Mouse (Mus musculus) kidney, embryonic 15.5 days (tissue): ENCODE measurements around the gene Acat1. TPM values are rescaled to one million over a fixed set of nuclear protein-coding genes. Genes with fewer than 3 reads are reported as not detected.

ENCODE experiments used
- ATAC-seq: fragments of 200-750 bp; cut with Nextera tagmentation; replicated peaks from 2 replicates; pipeline ENCODE4 v1.8.0; 2017; ENCODE audit warnings: moderate TSS enrichment; ENCODE audit not compliant: low FRiP score
- H3K27ac ChIP-seq: fragments of 300-500 bp; sonication (generic); 2 replicates; pipeline ENCODE4 v1.5.1; 2015; ENCODE audit warnings: mild to moderate bottlenecking, inconsistent platforms
- H3K27me3 ChIP-seq: fragments of 300-500 bp; sonication (generic); 2 replicates; pipeline ENCODE4 v1.6.1; 2015; ENCODE audit warnings: inconsistent platforms
- H3K36me3 ChIP-seq: fragments of 300-500 bp; sonication (generic); 2 replicates; pipeline ENCODE4 v1.6.1; 2015; ENCODE audit warnings: inconsistent platforms
- H3K4me1 ChIP-seq: fragments of 300-500 bp; sonication (generic); 2 replicates; pipeline ENCODE4 v1.6.1; 2015; ENCODE audit warnings: inconsistent platforms
- H3K4me2 ChIP-seq: fragments of 300-500 bp; sonication (generic); 2 replicates; pipeline ENCODE4 v1.6.1; 2015; ENCODE audit warnings: moderate library complexity, mild to moderate bottlenecking, inconsistent platforms
- H3K4me3 ChIP-seq: fragments of 300-500 bp; sonication (generic); replicated peaks from 2 replicates; pipeline ENCODE4 v1.5.1; 2015; ENCODE audit warnings: mild to moderate bottlenecking, inconsistent platforms
- H3K9ac ChIP-seq: fragments of 300-500 bp; sonication (generic); 2 replicates; pipeline ENCODE4 v1.6.1; 2015; ENCODE audit warnings: mild to moderate bottlenecking, inconsistent platforms
- H3K9me3 ChIP-seq: fragments of 300-500 bp; sonication (generic); replicated peaks from 2 replicates; pipeline ENCODE4 v1.6.1; 2016; ENCODE audit warnings: inconsistent platforms
- WGBS: fragments of 180-500 bp; shearing (Covaris S2); methylation state at CpG from one replicate; pipeline ENCODE4 v1.1.7; 2015; ENCODE audit warnings: mixed read lengths; 5-methylcytosine and 5-hydroxymethylcytosine counted together
- polyA plus RNA-seq: library from polyadenylated mRNA; unstranded; fragments of >200 nt; fragmentation: Nextera tagmentation; extraction: Ambion mirVana; gene quantifications from 2 replicates; pipeline ENCODE4 v1.2.1, GENCODE M21; 2015

Gene Acat1
- polyA plus RNA-seq, 1 experiment from 2014 or later = 115 TPM

DNA sequence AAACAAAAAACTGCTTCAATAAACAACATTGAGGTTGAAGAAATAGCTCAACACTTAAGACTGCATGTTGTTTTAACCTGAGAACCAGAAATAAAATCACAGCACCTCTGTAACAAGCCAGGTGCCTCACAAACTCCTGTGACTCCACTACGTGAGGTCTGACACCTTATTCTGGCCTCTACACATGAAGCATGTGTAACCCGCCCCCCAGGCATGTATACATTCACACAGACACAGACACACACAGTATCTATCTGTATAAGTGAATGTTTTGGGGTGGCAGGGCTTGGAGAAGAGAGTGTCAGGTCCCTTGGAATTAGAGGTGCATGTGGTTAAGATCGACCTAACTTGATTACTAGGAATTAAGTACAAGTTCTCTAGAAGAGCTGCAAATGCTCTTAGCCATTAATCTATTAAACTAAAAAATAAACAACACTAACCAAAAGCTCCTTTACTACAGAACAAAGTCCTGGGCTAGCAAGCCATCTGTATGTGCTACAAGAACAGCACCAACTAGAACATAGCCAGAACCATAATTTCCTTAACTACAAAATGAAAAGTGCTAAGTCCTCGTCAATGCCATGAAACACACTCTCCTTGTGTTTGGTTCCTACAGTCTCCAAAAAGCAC lies 13.1 kb downstream of the Acat1 start:
- Histone ChIP-seq H3K9ac (no peak overlapping the region), H3K9me3 (no peaks in the 10 kb centered on the region), H3K27me3 (no peaks in the 10 kb centered on the region), H3K36me3 (peaks cover 32% of the 10 kb centered on the region), H3K4me3 (no peak overlapping the region), H3K27ac (no peak overlapping the region), H3K4me1 (0 out of 2 replicates have a peak, but pooled peaks cover 2% of the 10 kb centered on the region), H3K4me2 (no peak overlapping the region)
- ATAC-seq = no peak
- 92% methylated on average over 4 of the region's 4 CpGs for WGBS

DNA sequence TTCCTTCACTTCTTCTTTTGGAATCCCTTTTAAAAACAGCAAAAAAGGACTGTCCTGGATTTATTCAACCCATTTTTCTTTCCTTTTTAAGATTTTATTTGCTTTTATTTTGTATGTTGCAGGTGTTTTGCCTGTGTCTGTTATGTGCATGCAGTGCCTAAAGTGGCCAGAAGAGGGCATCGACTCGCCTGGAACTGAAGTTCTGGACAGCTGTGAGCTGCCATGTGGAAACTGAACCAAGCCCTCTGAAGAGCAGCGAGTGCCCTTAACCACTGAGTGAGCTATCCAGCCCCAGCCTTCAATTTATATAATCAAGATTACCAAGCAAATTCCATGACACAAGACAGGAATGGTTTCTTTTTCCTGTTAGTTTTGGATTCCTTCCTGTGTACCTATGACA lies 15.4 kb downstream of the Acat1 start:
- Histone ChIP-seq H3K27ac (no peak overlapping the region), H3K9ac (no peak overlapping the region), H3K36me3 (peaks cover 46% of the 10 kb centered on the region), H3K27me3 (no peaks in the 10 kb centered on the region), H3K4me1 (0 out of 2 replicates have a peak, but pooled peaks cover 2% of the 10 kb centered on the region), H3K4me2 (no peak overlapping the region), H3K4me3 (no peak overlapping the region), H3K9me3 (no peaks in the 10 kb centered on the region)
- WGBS = 10% methylated on average over 3 of the region's 3 CpGs
- no peak for ATAC-seq

DNA sequence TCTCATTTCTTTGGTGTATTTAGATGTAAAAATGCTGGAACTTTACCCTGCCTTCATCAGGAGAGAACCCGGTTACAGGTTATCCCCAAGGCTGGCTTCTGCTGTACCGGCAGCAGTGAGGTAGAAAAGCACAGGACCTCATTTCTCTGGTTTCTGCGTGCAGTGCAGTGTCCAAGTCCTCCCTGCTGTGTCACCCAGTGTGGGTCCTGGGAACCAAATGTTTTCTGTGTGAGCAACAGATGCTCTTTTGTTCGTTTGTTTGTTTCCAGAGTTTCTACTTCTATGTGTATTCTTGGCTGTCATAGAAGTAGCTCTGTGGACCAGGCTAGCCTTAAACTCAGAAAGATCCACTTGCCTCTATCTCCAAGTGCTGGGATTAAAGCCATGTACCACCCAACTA lies 28.3 kb downstream of the Acat1 start:
- no peak overlapping the region for H3K4me2 ChIP-seq
- H3K27me3 ChIP-seq = no peaks in the 10 kb centered on the region
- WGBS = 92% methylated on average over 4 of the region's 4 CpGs
- H3K4me3 ChIP-seq = no peak overlapping the region
- H3K9ac ChIP-seq = no peak overlapping the region
- H3K36me3 ChIP-seq = peaks cover 87% of the 10 kb centered on the region
- H3K4me1 ChIP-seq = no peaks in the 10 kb centered on the region
- H3K27ac ChIP-seq = no peak overlapping the region
- H3K9me3 ChIP-seq = no peaks in the 10 kb centered on the region
- no peak for ATAC-seq

DNA sequence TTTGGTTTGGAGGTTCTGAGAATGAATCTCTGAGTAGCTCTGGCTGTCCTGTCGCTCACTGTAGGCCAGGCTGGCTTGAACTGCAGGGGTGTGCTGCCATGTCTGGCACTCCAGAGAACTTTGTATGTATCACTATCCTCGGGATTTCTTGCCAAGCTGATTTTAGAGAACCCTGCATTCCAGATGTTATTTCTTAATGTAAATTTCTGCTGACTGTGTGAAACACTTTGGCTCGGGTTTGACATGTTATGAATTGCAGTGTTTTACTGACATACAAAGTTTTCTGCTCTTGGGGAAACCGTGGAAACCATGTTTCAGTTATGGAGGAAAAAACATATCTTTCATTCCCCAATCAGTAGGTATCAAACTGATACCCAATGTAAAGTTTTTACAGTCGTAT lies 34.5 kb downstream of the Acat1 start:
- H3K27ac ChIP-seq = no peak overlapping the region
- no peaks in the 10 kb centered on the region for H3K4me1 ChIP-seq
- no peaks in the 10 kb centered on the region for H3K9me3 ChIP-seq
- peaks cover 74% of the 10 kb centered on the region for H3K36me3 ChIP-seq
- no peaks in the 10 kb centered on the region for H3K27me3 ChIP-seq
- H3K4me2 ChIP-seq = no peak overlapping the region
- ATAC-seq = no peak
- no peak overlapping the region for H3K9ac ChIP-seq
- no peak overlapping the region for H3K4me3 ChIP-seq
- 90% methylated on average over 5 of the region's 5 CpGs for WGBS

DNA sequence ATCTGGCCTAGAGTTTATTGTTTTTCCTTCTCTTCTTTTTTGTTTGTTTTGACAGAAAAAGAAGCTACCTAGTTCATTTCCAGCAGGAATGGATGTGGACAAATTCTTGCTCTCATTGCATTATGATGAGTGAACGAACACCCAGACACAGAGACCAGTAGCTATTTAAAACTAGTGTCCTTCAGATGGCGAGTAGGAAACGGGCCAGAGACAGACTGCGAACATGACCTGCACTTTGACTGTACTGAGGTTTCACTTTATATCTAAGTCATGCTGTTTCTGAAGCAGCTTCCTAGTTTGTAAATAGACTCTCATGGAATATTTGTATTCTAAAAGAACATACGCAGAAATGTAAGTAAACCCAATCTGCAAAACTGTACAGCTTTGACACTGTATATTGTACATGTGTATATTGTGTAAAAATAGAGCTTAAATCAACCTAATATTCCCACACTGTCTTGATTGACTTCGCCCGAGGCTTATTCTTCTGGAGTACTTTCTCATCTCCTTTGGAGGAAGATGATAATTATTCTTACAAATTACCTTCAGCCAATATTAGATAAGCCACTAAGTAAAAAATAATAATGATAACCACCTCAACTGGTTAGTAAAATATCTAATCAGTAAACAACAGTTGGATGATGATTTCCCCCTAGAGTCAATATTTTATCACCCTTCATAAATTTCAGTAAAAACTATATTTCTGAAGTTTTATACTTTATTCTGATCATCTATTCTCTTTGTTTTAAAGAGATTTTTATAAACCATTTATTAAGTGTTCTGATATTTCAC lies 37.5 kb downstream of the Acat1 start:
- Histone ChIP-seq H3K27me3 (no peaks in the 10 kb centered on the region), H3K4me1 (no peaks in the 10 kb centered on the region), H3K9ac (no peak overlapping the region), H3K27ac (no peak overlapping the region), H3K4me2 (no peak overlapping the region), H3K36me3 (peaks cover 72% of the 10 kb centered on the region), H3K9me3 (no peaks in the 10 kb centered on the region), H3K4me3 (no peak overlapping the region)
- ATAC-seq = no peak
- 92% methylated on average over 7 of the region's 7 CpGs for WGBS

DNA sequence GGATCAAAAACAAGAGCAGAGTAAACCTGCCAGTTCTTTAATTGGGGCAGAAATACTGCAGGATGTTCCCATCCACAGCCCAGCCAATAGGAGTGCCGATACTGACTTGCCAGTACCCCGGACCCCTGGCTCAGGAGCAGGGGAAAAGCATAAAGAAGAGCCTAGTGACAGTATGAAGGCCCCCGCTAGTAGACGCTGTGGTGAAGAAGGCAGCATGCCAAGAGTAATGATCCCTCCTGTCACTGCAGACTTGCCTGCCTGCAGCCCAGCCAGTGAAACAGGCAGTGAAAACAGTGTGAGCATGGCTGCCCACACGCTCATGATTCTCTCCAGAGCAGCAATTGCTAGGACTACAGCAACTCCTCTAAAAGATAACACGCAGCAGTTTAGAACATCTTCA lies 39.5 kb downstream of the Acat1 start:
- Histone ChIP-seq H3K4me1 (no peaks in the 10 kb centered on the region), H3K9me3 (no peaks in the 10 kb centered on the region), H3K4me2 (no peak overlapping the region), H3K9ac (no peak overlapping the region), H3K4me3 (no peak overlapping the region), H3K27me3 (no peaks in the 10 kb centered on the region), H3K36me3 (peaks cover 74% of the 10 kb centered on the region), H3K27ac (no peak overlapping the region)
- ATAC-seq = no peak
- WGBS = 68% methylated on average over 6 of the region's 6 CpGs

DNA sequence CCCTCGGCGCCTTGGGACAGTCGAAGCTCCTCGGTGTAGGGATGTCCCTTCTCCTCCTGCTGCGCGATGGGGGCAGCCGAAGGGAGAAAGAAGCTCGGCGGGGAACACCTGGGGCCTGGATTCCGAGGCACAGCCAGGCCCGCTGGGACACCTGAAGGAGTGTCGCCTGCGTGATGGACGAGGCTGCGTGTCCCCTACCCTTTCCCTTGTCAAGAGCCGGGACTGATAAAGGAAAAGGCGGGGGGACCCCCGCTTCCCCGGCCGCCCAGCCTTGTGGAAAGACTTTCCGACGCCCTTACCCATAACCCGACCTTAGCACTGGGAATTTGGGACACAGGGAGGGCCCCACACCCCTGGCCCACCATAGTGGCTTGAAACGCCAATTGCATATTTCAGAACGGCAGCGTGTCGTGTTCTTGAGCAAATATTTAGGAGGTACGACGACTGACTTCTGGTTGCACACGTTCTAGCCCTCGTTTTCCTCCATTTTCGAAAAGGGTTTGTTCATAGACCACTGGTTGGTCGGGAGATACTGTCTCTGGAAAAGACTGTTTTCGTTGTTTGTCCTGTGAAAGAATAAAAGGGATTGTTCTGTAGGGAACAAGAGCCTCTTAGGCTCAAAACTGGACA lies 72.7 kb downstream of the Acat1 start:
- ATAC-seq = no peak
- WGBS = under 1% methylated on average over 31 of the region's 34 CpGs

DNA sequence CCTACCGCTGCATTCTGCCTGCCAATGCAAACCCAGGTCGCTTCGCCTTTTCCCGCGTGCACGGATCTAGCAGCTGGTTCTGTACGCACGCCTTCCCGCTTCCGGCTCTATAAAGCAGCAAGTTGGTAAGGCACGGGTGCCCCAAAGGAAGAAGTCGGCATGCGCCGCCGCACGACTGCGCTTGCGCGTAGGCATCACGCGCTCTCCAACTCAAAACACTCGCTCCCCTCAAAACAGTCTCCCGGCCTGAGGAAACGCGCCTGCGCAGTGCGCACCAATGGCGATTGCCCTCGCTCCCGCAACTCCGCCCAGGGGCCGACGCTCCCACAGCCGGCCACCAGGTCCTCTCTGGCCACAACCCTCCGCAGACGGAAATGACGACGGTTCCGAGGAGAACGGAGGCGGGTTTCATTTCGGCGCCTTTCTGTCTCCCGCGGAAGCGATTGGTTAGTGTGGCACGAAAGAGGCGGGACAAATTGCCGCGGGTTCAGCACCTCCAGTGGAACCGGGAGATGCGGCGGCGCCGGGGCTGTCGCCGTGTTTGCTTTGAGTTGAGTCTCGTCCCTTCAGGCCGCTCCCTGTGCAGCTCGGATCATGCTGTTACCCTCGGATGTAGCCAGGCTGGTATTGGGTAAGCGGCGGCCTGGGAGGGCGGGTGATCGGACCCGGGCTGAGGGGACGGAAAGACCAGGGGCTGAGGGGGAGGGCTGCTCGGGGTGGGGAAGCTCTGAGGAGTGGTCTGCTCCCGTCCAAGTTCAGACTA lies 73.4 kb downstream of the Acat1 start, which contains the start of the genes Atm and Npat:
Gene Atm, minus strand, starts transcription at position 183 of the 763 bp plus-strand sequence.
Gene Npat, plus strand, starts transcription at position 490 of the 763 bp plus-strand sequence.
- H3K4me3 ChIP-seq = peak within 1 kb of the TSS; percentile 93
- H3K36me3 ChIP-seq = peaks cover 11% of the 10 kb centered on the region; the same call in 1 of the 2 replicates
- peak; percentile 99 for ATAC-seq
- no peaks in the 10 kb centered on the region for H3K27me3 ChIP-seq
- H3K4me2 ChIP-seq = peak within 1 kb of the TSS; percentile 84
- no peaks in the 10 kb centered on the region for H3K9me3 ChIP-seq
- peak within 1 kb of the TSS; percentile 93 for H3K9ac ChIP-seq
- H3K4me1 ChIP-seq = peaks cover 19% of the 10 kb centered on the region
- H3K27ac ChIP-seq = peak within 1 kb of the TSS; percentile 97
- WGBS = under 1% methylated on average over 69 of the region's 69 CpGs

More for the DNA sequence above, 72.7 kb downstream of the Acat1 start:
- Histone ChIP-seq H3K27me3 (no peaks in the 10 kb centered on the region), H3K36me3 (peaks cover 8% of the 10 kb centered on the region; the same call in 1 of the 2 replicates), H3K9me3 (no peaks in the 10 kb centered on the region), H3K4me1 (peaks cover 19% of the 10 kb centered on the region), H3K9ac (peak overlapping the region; percentile 93), H3K4me2 (peak overlapping the region; percentile 77), H3K27ac (peak overlapping the region; percentile 97), H3K4me3 (peak overlapping the region; percentile 93)

DNA sequence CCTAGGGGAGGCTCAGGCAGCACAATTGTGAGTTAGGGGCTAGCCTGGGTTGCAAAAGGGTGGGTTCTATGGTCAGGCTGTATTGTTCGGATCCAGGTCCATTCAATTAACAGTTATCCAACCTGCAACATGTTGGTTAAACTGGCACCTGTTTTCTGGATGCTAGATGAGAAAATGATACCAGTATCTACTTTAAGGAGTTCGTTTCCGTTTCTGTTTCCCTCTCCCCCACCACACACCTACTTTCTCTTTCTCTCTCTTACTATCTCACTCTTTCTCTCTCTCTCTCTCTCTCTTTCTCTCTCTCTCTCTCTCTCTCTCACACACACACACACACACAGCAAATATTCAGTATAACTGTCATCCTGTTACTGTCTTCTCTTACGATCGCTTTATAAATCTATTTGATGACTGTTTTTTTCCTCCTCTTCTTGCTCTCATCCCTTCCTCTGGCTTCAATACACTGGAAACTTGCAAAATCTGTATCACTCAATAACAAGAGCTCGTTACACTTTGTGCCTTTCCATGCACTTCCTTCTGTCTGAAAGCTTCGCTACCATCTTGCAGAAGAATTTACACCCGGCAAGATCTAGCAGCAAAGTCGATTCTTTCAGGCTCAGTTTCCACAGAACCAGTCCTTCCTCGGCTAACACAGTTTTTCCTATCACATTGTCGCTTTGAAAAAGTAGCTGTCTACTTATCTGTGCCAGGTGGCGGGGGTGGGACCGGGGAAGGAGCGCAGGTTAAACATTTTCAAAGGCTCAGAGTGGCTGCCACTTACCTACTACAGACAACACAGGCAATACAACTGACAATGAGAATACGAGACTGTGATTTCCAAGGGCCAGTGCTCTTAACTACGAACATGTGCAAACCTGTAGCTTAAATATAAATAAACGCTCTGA lies 74.5 kb downstream of the Acat1 start:
- 11% methylated on average over 17 of the region's 17 CpGs for WGBS
- Histone ChIP-seq H3K9ac (peak overlapping the region; percentile 42), H3K4me3 (peak overlapping the region; percentile 93), H3K4me2 (peak overlapping the region; percentile 84), H3K9me3 (no peaks in the 10 kb centered on the region), H3K36me3 (peaks cover 20% of the 10 kb centered on the region), H3K27me3 (no peaks in the 10 kb centered on the region), H3K4me1 (peaks cover 19% of the 10 kb centered on the region), H3K27ac (peak overlapping the region; percentile 84)
- no peak for ATAC-seq
